Mouse (Mus musculus) Patski (cell line): ENCODE data around the gene Fer. TPM values are rescaled to one million over a fixed set of nuclear protein-coding genes. Genes with fewer than 3 reads are reported as not detected.

ENCODE experiments used
- ATAC-seq: fragments of 100-300 bp; one replicate; pipeline ENCODE4 v1.8.0; 2021
- CTCF ChIA-PET: fragments of 350-600 bp; sonication (Branson Sonifier 250); formaldehyde crosslinking; loops from one replicate; lab custom pipeline; 2022; ENCODE audit warnings: inconsistent platforms; lab: Charles Lee
- POLR2A ChIA-PET: fragments of 350-600 bp; sonication (Branson Sonifier 250); formaldehyde crosslinking; loops from one replicate; lab custom pipeline; 2022; ENCODE audit warnings: antibody characterized with exemption, inconsistent platforms; lab: Charles Lee
- DNase-seq: peaks from one replicate; pipeline ENCODE4 v3.0.0-alpha.2; 2011; ENCODE audit warnings: low read depth, low spot score
- H3K27me3 ChIP-seq: fragments of 371-371 bp; one replicate; pipeline ENCODE4 v1.5.1; 2021
- CTCF ChIP-seq: fragments of 100-300 bp; IDR thresholded peaks from one replicate; pipeline ENCODE4 v1.5.1; 2021
- in situ Hi-C: fragments of 300-500 bp; cut with MboI; formaldehyde crosslinking; loops from 3 replicates; pipeline ENCODE4 v1.11.1; 2018; ENCODE audit warnings: low pct_unique_long_range_greater_than_20kb, mixed read lengths
- polyA plus RNA-seq: library from polyadenylated mRNA; unstranded; gene quantifications from one replicate; pipeline ENCODE4 v1.2.3, GENCODE M21; 2021

Gene Fer
- polyA plus RNA-seq, 1 experiment from 2014 or later, result 34.8 TPM

GRCm38 (mm10) chr17:64005575-64006249 is 142.8 kb downstream of the Fer start:
- POLR2A ChIA-PET, result no interaction called here
- in situ Hi-C loops, result no loop called here
- no peaks in the 10 kb centered on the region for H3K27me3 ChIP-seq
- CTCF ChIA-PET, result no interaction called here
- no peak for DNase-seq
- no peak for ATAC-seq
- no peak for TF ChIP-seq CTCF

DNA sequence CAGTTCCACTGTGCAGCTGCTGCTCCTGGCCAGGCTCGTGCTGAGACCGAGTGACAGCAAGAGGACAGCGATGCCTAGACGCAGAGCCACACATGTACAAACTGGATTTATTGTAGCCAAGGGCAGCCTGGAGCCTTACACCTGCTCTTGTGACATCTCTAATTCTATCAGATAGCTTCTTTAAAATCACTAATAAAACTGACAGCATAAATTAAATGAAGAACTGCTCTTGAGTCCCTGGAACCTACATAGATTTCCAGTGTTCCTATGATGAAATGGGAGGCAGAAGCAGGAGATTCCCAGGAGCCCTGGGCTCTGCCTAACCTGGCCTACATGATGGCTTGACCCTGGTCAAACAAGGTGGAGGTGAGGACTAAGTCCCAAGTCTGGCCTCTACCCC is 153.7 kb downstream of the Fer start:
- ChIA-PET CTCF (no interaction called here), POLR2A (no interaction called here)
- no peak for TF ChIP-seq CTCF
- ATAC-seq, result no peak
- H3K27me3 ChIP-seq, result no peaks in the 10 kb centered on the region
- in situ Hi-C loops, result no loop called here
- DNase-seq, result no peak

DNA sequence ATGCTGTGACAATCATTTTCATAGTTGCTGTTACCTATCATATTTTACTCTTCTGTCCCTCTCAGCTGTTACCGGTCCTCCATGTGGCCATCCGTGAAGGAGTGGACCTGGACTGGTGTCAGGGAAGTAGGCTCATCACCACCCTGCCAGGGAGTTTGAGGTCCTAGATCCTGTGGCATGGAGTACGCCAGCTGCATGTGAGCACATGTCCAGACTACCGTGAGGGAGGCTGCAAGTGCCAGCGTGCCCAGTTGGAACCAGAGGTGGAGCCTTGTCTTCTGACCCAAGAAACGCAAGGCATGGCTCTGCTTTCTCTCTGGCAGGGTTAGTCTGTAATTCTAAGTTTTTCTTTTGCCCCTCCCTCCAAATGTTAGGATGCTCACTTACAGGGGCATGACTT is 155.4 kb downstream of the Fer start:
- in situ Hi-C loops, result no loop called here
- H3K27me3 ChIP-seq, result no peaks in the 10 kb centered on the region
- ChIA-PET POLR2A (interaction anchor here (0.6 kb wide), 1 partner anchor 27 kb away, joined by 4 read pairs; no protein-coding TSS in a partner anchor), CTCF (no interaction called here)
- ATAC-seq (no peak), DNase-seq (no peak)
- no peak for TF ChIP-seq CTCF

DNA sequence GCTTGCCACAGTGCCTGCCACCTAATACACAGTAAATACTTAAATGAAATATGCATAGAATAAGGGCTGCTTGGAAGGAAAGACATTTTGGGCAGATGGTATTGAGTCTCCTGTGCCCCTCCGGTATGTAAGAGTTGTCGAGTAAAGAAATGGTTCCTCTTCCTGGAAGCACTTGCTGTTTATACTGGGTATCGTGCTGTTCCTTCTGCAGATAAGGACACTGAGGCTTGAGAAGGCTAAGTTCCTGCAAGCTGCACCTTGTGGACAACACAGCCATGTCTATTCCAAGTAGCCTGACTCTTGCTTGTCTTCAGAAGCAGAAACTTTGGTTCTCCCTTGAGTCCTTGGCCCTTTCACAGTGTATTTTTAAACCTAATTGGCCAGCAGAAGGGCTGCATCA is 156.0 kb downstream of the Fer start:
- CTCF ChIA-PET, result no interaction called here
- DNase-seq (no peak), ATAC-seq (no peak)
- POLR2A ChIA-PET, result interaction anchor here (0.6 kb wide), 1 partner anchor 28 kb away, joined by 4 read pairs; no protein-coding TSS in a partner anchor
- no peak for TF ChIP-seq CTCF
- in situ Hi-C loops, result no loop called here
- no peaks in the 10 kb centered on the region for H3K27me3 ChIP-seq

DNA sequence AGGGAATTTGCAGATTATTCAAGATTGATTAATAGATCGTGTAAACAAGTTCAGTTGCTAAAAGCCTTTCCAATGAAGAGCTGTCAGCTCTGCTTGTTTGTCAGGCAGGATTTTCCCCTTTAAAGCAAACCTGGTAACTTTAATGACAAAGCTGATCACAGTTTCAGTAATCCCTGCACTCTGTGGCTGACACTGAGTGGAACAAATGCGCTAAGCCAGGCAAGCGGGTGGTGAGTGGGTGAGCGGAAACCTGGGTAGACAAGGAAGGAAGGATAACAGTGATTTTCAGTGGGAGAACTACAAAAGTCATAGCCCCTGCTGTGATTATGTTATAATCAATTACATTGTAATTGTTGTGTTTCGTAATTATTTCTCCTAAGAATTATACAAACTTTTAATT is 156.8 kb downstream of the Fer start:
- no peak for TF ChIP-seq CTCF
- in situ Hi-C loops, result loop anchor here (10.0 kb wide), 1 partner anchor 445 kb away; no protein-coding TSS in a partner anchor
- ChIA-PET POLR2A (no interaction called here), CTCF (no interaction called here)
- ATAC-seq, result no peak
- H3K27me3 ChIP-seq, result no peaks in the 10 kb centered on the region
- DNase-seq, result no peak

DNA sequence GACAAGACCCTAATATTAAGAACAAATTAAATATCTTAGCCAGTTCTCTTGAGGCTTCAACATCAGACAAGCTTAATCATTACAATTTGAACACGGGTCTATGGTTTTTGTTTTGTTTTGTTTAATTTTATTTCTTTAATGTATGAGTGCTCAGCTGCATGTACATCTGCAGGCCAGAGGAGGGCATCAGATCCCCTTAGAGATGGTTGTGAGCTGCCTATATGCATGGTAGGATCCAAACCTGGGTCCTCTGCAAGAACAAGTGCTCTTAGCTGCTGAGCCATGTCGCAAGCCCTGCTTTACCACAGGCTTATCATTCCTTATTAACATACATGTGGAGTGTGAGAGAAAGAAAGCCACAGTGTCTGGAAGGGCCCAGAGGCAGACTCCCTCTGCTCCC is 163.6 kb downstream of the Fer start:
- in situ Hi-C loops, result loop anchor here (5.0 to 10.0 kb wide), 2 partner anchors 351 to 452 kb away; no protein-coding TSS in a partner anchor
- no peaks in the 10 kb centered on the region for H3K27me3 ChIP-seq
- TF ChIP-seq CTCF, result peak; percentile 75
- ATAC-seq (no peak), DNase-seq (no peak)
- ChIA-PET CTCF (interaction anchor here (1.6 kb wide), 1 partner anchor 10 kb away, joined by 3 read pairs; no protein-coding TSS in a partner anchor), POLR2A (no interaction called here)

GRCm38 (mm10) chr17:64041771-64042170 is 178.9 kb downstream of the Fer start:
- POLR2A ChIA-PET, result no interaction called here
- H3K27me3 ChIP-seq, result no peaks in the 10 kb centered on the region
- DNase-seq (no peak), ATAC-seq (no peak)
- CTCF ChIA-PET, result no interaction called here
- in situ Hi-C loops, result no loop called here
- TF ChIP-seq CTCF, result no peak

DNA sequence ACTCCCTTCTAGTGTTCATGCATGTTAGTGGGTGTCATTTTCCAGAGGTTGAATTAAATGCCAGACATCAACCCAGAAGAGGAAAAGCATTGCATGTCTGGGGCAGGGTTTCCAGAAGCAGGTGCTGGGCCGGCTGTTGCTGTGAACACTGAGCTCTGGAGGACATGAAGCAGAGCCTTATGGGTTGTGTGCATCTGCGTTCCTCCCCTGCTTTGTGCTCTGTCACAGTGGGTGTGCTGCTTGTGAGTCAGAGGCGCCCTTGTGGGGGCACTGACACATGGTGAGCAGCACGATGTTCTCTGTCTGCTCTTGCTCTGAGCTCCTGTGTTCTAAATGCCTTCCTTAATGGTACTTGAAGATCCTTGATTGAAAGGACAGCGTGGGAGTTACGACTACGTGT is 182.5 kb downstream of the Fer start:
- DNase-seq, result no peak
- POLR2A ChIA-PET, result no interaction called here
- no peak for TF ChIP-seq CTCF
- H3K27me3 ChIP-seq, result no peaks in the 10 kb centered on the region
- CTCF ChIA-PET, result interaction anchor here (0.7 to 1.2 kb wide), 2 partner anchors 11 to 14 kb away, joined by 3 read pairs; no protein-coding TSS in a partner anchor
- in situ Hi-C loops, result no loop called here
- ATAC-seq, result no peak

GRCm38 (mm10) chr17:64046557-64046956 is 183.7 kb downstream of the Fer start:
- TF ChIP-seq CTCF, result no peak
- ChIA-PET CTCF (interaction anchor here (1.3 kb wide), 1 partner anchor 329 kb away, joined by 3 read pairs; no protein-coding TSS in a partner anchor), POLR2A (no interaction called here)
- no peaks in the 10 kb centered on the region for H3K27me3 ChIP-seq
- in situ Hi-C loops, result no loop called here
- ATAC-seq (no peak), DNase-seq (no peak)

GRCm38 (mm10) chr17:64050911-64051310 is 188.0 kb downstream of the Fer start:
- H3K27me3 ChIP-seq, result no peaks in the 10 kb centered on the region
- DNase-seq, result no peak
- POLR2A ChIA-PET, result no interaction called here
- TF ChIP-seq CTCF, result no peak
- in situ Hi-C loops, result no loop called here
- CTCF ChIA-PET, result interaction anchor here (0.6 kb wide), 1 partner anchor 23 kb away, joined by 3 read pairs; no protein-coding TSS in a partner anchor
- no peak for ATAC-seq

DNA sequence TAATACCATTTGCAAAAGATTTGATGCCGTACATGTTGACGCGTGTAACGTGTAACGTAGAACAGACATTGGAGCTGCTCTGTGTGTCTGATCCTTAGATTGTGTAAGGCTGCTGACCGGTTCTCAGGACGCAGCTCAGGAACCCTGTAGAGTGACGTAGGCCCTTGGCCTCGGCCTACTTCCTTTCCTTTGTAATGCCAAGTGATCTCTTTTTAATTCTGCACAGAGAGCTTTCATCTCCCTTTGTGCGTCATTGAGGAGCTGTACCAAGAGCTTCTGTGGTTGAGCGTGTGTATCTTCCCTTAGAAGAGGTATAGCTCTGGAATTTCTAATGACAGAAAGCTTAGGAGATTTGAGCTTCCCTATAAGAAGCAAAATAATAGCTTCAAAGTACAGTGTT is 190.8 kb downstream of the Fer start:
- no peaks in the 10 kb centered on the region for H3K27me3 ChIP-seq
- no peak for ATAC-seq
- in situ Hi-C loops, result no loop called here
- TF ChIP-seq CTCF, result no peak
- POLR2A ChIA-PET, result no interaction called here
- CTCF ChIA-PET, result no interaction called here
- DNase-seq, result no peak
